Mouse (Mus musculus) neutrophil, adult 59 days (primary cell): ENCODE measurements around the gene Tmem101. TPM values are rescaled to one million over a fixed set of nuclear protein-coding genes. Genes with fewer than 3 reads are reported as not detected.

Experiments used
- total RNA-seq, 2 experiments: library from RNA; stranded (reverse); gene quantifications; 1 replicate in 1 of 2; 2 replicates in 1 of 2; pipeline ENCODE4 v1.2.4; 2023

The Tmem101 gene
- 10 to 100 TPM in 1 of 2 experiments, 1 to 10 TPM in 1; 7.4 to 12.2 TPM for total RNA-seq

DNA sequence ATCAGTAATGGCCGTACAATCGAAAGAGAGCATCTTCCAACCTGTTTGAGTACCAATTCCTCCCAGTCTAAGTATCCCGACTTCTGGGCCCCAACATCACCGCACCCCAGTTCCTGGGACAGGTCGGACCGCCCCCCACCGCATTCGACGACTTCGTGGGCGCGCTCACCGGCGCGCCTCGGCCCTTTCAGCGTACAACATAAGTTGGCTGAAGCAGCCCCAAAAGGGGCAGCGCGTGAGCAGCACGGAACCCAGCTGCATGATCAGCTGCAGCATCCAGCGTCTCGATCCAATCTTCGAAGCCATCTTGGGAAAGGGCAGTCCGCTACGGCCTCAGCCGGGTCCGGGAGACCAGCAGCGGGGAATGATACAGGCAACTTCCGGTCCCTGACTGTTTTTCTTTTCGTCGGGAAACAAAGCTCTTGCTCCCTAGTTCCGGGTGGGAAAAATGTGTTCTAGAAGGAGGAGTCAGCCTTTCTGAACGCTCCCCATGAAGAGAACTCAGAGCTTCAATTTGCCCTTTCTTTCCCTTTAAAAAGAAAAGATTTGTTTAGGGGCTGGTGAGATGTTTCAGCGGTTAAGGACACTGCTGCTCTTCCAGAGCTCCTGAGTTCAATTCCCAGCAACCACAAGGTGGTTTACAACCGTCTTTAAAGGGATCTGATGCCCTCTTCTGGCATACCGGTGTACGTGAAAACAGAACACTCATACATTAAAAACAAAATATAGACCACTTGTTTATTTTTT, at the start of gene Tmem101:
TSS of gene Tmem101 (minus strand) at position 366 of the 747 bp plus-strand sequence.

DNA sequence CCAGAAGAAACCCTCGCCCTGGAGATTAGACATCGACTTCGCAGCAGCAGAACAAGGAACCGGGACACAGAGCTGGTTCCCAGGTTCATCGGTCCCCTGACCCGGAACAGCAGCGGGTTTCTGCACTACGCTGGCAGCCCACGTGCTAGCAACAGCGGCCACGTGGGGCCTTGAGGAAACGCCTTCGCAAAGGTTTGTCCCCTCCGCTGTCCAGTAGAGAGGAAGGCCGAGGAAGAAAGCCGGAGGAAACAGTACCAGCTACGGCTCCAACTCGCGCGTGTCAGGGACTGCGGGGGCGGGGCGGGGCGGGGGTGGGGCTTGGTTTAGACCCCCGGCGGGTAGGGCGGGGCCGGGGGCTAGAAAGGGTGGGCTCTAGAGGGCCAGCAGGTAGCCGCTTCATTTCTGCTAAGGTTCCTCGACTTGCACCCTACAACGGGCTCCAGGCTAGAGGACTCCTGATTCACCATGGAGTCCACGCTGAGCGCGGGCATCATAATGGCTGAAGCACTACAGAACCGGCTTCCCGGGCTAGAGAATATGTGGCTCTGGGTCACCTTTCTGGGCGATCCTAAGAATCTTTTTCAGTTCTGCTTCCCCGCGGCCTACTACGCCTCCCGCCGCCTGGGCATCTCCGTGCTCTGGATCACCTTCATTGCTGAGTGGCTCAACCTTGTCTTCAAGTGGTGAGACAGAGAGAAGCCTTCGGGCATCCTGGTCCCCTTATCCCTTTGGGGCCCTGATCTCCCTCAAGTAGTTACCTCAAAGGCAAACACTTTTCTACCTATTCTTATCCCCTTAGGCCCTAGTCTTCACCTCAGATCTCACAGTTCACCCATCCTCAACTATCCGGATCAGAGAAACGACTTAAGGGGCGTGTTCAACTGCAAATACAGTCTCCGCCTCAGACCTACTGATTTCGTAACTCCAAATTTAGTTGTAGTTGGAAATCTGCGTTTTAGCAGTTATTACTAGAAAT, 33.5 kb upstream of the Tmem101 start, which contains the start of gene G6pc3:
TSS of gene G6pc3 (plus strand) at position 160 of the 976 bp plus-strand sequence.

GRCm38 (mm10) chr11:102184646-102185495, 28.7 kb upstream of the Tmem101 start, which contains the start of gene Lsm12:
TSS of gene Lsm12 (minus strand) at chr11:102185296.

DNA sequence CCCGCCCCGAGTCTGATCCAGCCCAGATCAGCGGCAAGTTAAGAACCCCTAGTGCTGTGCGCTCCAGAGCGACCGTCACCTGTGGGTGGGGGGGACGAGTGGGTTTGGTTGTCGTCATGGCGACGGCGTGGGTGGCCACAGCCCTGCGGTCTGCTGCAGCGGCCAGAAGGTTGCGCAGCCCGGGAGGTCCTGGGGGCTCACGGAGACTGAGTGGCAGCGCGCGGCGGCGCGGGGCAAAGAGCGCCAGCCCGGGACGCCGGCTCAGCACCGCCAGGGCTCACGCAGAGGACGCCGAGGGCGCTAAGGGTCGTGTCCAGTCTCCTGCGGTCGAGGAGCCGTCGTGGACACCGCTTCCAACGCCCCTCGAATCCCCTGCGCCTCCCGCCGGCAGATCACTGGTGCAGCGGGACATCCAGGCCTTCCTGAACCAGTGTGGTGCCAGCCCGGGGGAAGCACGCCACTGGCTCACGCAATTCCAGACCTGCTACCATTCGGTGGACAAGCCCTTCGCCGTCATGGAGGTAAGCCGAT, 10.7 kb downstream of the Tmem101 start, which contains the start of gene Nags:
TSS of gene Nags (plus strand) at position 43 of the 531 bp plus-strand sequence.

DNA sequence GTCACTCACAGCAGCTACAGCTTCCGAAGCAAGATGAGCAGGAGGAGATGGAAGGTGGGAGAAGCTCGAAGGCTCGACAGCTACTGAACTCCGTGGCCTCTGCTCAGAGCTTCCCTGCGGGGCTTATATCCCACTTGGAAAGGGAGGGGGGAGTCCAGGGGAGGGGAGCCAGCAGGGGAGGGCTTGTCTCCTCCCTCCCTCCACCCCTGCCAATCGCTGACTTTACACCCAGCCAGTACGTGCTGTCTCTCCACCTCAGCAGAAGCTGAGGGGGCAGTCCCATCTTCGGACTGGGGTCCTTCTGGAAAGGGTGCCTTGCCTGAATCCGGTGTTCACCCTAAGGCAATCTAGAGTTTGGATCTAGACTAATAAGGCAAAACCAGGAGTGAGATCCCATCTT, 48.5 kb downstream of the Tmem101 start, which contains the start of gene Pyy:
TSS of gene Pyy (minus strand) at position 101 of the 400 bp plus-strand sequence.

Other genes starting within 250 kb of the Tmem101 start
- gene Sost, start 189.4 kb downstream of the Tmem101 start, total RNA-seq = not detected
- gene Cfap97d1, start 172.1 kb downstream of the Tmem101 start, total RNA-seq = not detected
- gene Dusp3, start 169.4 kb downstream of the Tmem101 start, total RNA-seq = 10 to 100 TPM; 23.8 to 37.4 TPM
- gene Mpp3, start 127.9 kb downstream of the Tmem101 start, total RNA-seq = under 1 TPM in 1 of 2 experiments, not detected in 1; 0.22 TPM
- 10 to 100 TPM; 16.6 to 25.3 TPM for gene Cd300lg, start 114.9 kb downstream of the Tmem101 start, total RNA-seq
- 1 to 10 TPM in 1 of 2 experiments, under 1 TPM in 1; 0.29 to 1.9 TPM for gene Mpp2, start 67.9 kb downstream of the Tmem101 start, total RNA-seq
- not detected for gene Ppy, start 55.1 kb downstream of the Tmem101 start, total RNA-seq
- gene Pyy, start 48.6 kb downstream of the Tmem101 start, total RNA-seq = not detected
- gene Nags, start 10.9 kb downstream of the Tmem101 start, total RNA-seq = under 1 TPM; 0.18 to 0.20 TPM
- 10 to 100 TPM; 33.8 to 37.9 TPM for gene Lsm12, start 28.9 kb upstream of the Tmem101 start, total RNA-seq
- 10 to 100 TPM; 16.8 to 25.2 TPM for gene G6pc3, start 33.2 kb upstream of the Tmem101 start, total RNA-seq
- 100 to 1,000 TPM; 112 to 127 TPM for gene Hdac5, start 73.8 kb upstream of the Tmem101 start, total RNA-seq
- 1 to 10 TPM; 7.2 to 8.2 TPM for gene BC030867, start 92.5 kb upstream of the Tmem101 start, total RNA-seq
- gene Asb16, start 112.3 kb upstream of the Tmem101 start, total RNA-seq = not detected
- 10 to 100 TPM; 46.1 to 54.7 TPM for gene Tmub2, start 128.5 kb upstream of the Tmem101 start, total RNA-seq
- gene Atxn7l3, start 140.2 kb upstream of the Tmem101 start, total RNA-seq = 10 to 100 TPM; 67.1 to 69.7 TPM
- 10 to 100 TPM; 80.3 to 84.1 TPM for gene Ubtf, start 163.3 kb upstream of the Tmem101 start, total RNA-seq
- gene Slc4a1, start 209.8 kb upstream of the Tmem101 start, total RNA-seq = 10 to 100 TPM; 28.8 to 68.2 TPM
- under 1 TPM in 1 of 2 experiments, not detected in 1; 0.40 TPM for gene Rundc3a, start 237.0 kb upstream of the Tmem101 start, total RNA-seq